Mouse (Mus musculus) thymus, adult 2 months (tissue): ENCODE measurements at regions not wholly inside any gene's neighbourhood (a gene's known extent, or its start where the extent isn't known, plus 50 kb on each side); places are given as distances from the start of the nearest gene placed in this dataset.

Source experiments
- CTCF ChIP-seq: fragments of 200-500 bp; IDR thresholded peaks from 2 replicates; pipeline ENCODE4 v1.5.1; 2012; ENCODE audit warnings: mild to moderate bottlenecking, control low read depth, low read length, moderate library complexity, borderline replicate concordance; ENCODE audit not compliant: control insufficient read depth, poor library complexity, insufficient read depth; ENCODE audit errors: extremely low read depth
- POLR2A ChIP-seq: fragments of 200-500 bp; IDR thresholded peaks from 2 replicates; pipeline ENCODE4 v1.6.1; 2012; ENCODE audit warnings: mild to moderate bottlenecking, low read length, control low read depth, moderate library complexity; ENCODE audit not compliant: control insufficient read depth, poor library complexity, insufficient read depth; ENCODE audit errors: extremely low read depth

DNA sequence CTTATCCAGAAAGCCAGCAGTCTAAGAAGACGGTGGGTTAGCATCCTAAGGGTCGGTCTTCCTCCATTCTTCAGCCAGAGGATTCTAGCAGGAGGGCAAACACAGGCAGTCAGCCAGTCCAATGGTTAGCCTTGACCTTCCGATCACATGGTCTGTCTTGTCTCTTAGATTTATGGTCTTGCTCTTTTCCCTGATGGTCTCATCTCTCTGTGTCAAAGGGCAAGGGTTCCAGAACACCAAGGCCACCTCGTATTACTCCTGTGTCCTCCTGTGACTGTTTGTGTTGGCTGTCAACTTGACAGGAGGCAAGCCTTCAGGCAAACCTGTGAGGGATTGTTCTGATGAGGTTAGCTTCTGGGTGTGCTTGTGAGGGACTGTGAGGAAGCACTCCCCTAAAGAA, 323.9 kb downstream of the Prdm2 start:
- TF ChIP-seq CTCF (no peak), POLR2A (no peak)
